Mouse (Mus musculus) midbrain, embryonic 14.5 days (tissue): ENCODE results near the gene St5. TPM values are rescaled to one million over a fixed set of nuclear protein-coding genes. Genes with fewer than 3 reads are reported as not detected.

Experiments used
- ATAC-seq: fragments of 200-750 bp; cut with Nextera tagmentation; 2 replicates; pipeline ENCODE4 v1.8.0; 2017; ENCODE audit warnings: moderate number of reproducible peaks, moderate library complexity; ENCODE audit not compliant: low FRiP score, low TSS enrichment
- DNase-seq: peaks from one replicate; pipeline ENCODE4 v3.0.0-alpha.2; 2015
- H3K27ac ChIP-seq: fragments of 300-500 bp; sonication (generic); replicated peaks from 2 replicates; pipeline ENCODE4 v1.5.1; 2014; ENCODE audit warnings: mild to moderate bottlenecking, low read depth, low read length, moderate library complexity
- H3K27me3 ChIP-seq: fragments of 300-500 bp; sonication (generic); 2 replicates; pipeline ENCODE4 v1.6.1; 2014; ENCODE audit warnings: low read length, control low read depth, mixed read lengths; ENCODE audit not compliant: control insufficient read depth, insufficient read depth
- H3K36me3 ChIP-seq: fragments of 300-500 bp; sonication (generic); 2 replicates; pipeline ENCODE4 v1.6.1; 2014; ENCODE audit warnings: low read length, control low read depth; ENCODE audit not compliant: control insufficient read depth, insufficient read depth
- H3K4me1 ChIP-seq: fragments of 300-500 bp; sonication (generic); 2 replicates; pipeline ENCODE4 v1.6.1; 2014; ENCODE audit warnings: mild to moderate bottlenecking, antibody characterized with exemption, low read length, control low read depth; ENCODE audit not compliant: control insufficient read depth, insufficient read depth
- H3K4me2 ChIP-seq: fragments of 300-500 bp; sonication (generic); 2 replicates; pipeline ENCODE4 v1.6.1; 2014; ENCODE audit warnings: mild to moderate bottlenecking, low read length, moderate library complexity
- H3K4me3 ChIP-seq: fragments of 300-500 bp; sonication (generic); replicated peaks from 2 replicates; pipeline ENCODE4 v1.5.1; 2014; ENCODE audit warnings: low read depth, low read length
- H3K9ac ChIP-seq: fragments of 300-500 bp; sonication (generic); replicated peaks from 2 replicates; pipeline ENCODE4 v1.6.1; 2014; ENCODE audit warnings: mild to moderate bottlenecking, low read length, moderate library complexity
- H3K9me3 ChIP-seq: fragments of 300-500 bp; sonication (generic); 2 replicates; pipeline ENCODE4 v1.6.1; 2016; ENCODE audit warnings: low read length, control low read depth, mixed read lengths; ENCODE audit not compliant: control insufficient read depth
- WGBS: fragments of 180-500 bp; shearing (Covaris S2); extraction: QIAGEN DNeasy Blood & Tissue Kit; methylation state at CpG from one replicate; pipeline ENCODE4 v1.1.7; 2014; 5-methylcytosine and 5-hydroxymethylcytosine counted together
- polyA plus RNA-seq: library from polyadenylated mRNA; unstranded; fragments of >200 nt; fragmentation: Nextera tagmentation; extraction: Ambion mirVana; gene quantifications from 2 replicates; pipeline ENCODE4 v1.2.1, GENCODE M21; 2014

St5 gene
- polyA plus RNA-seq, 1 experiment from 2014 or later, result 16.4 TPM

DNA sequence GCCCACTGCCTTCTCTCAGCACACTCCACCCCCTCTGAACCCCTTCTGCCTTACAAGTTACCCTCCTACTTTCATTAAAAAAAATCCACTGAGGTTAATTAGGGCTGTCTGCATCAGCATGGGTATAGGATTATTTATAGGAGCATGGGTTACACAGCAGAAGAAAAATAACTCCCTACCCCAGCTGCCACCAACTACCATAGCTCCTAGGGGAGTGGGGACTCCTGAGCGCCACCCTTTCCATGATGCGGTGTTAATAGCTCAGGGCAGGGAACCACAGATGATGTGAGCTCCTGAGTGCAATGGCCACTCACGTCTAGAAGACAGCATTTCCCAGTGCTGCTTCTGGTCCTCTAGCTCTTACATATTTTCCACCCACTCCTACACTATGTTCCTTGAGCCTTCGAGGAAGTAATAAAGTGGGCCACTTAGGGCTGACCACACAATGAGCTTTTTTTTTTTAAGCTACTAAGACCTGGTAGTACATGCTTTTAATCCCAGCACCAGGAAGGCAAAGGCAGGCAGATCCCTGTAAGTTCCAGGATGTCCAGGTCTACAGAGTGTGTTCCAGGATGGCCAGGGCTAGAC, 139.5 kb downstream of the St5 start:
- H3K36me3 ChIP-seq, result no peaks in the 10 kb centered on the region
- no peaks in the 10 kb centered on the region for H3K27me3 ChIP-seq
- H3K4me3 ChIP-seq, result no peak overlapping the region
- no peak for DNase-seq
- 81% methylated on average over 4 of the region's 4 CpGs for WGBS
- H3K4me1 ChIP-seq, result no peaks in the 10 kb centered on the region
- ATAC-seq, result no peak
- H3K9me3 ChIP-seq, result no peaks in the 10 kb centered on the region
- H3K27ac ChIP-seq, result no peak overlapping the region
- no peak overlapping the region for H3K9ac ChIP-seq
- H3K4me2 ChIP-seq, result no peak overlapping the region

- no peak overlapping the region for H3K9ac ChIP-seq
- H3K4me1 ChIP-seq, result no peaks in the 10 kb centered on the region
- no peak for DNase-seq
- no peak for ATAC-seq
- H3K9me3 ChIP-seq, result no peaks in the 10 kb centered on the region
- H3K4me3 ChIP-seq, result no peak overlapping the region
- whole genome bisulfite sequencing, result 88% methylated on average over 5 of the region's 5 CpGs
- no peaks in the 10 kb centered on the region for H3K36me3 ChIP-seq
- H3K27ac ChIP-seq, result no peak overlapping the region
- no peaks in the 10 kb centered on the region for H3K27me3 ChIP-seq
- H3K4me2 ChIP-seq, result no peak overlapping the region
These were observed 140.7 kb downstream of the St5 start for GRCm38 (mm10) chr7:109562676-109563075.

DNA sequence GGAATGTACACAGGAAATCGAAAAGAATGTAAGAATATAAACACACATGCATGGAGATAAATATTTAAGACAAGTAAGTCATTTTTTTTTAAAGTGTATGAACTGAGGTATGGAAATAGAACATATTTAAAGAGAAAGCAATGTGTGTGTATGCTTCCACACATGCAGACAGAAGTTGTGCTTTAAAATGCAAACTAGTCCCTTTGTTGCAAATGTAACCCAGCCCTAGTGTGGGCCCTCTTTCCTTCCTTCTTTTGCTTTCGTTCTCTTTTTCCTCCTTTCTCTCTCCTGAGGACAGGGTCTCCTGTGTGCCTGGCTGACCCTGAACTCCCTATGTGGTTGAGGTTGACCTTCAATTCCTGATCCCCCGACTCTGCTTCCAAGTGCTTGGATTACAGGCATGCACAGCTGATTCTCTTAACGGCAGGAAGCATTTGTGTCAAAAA, 141.2 kb downstream of the St5 start:
- H3K36me3 ChIP-seq, result no peaks in the 10 kb centered on the region
- H3K4me3 ChIP-seq, result no peak overlapping the region
- H3K27ac ChIP-seq, result no peak overlapping the region
- no peaks in the 10 kb centered on the region for H3K4me1 ChIP-seq
- no peak overlapping the region for H3K4me2 ChIP-seq
- WGBS, result 67% methylated on average over 4 of the region's 4 CpGs
- DNase-seq, result no peak
- no peak for ATAC-seq
- no peak overlapping the region for H3K9ac ChIP-seq
- no peaks in the 10 kb centered on the region for H3K9me3 ChIP-seq
- H3K27me3 ChIP-seq, result no peaks in the 10 kb centered on the region

DNA sequence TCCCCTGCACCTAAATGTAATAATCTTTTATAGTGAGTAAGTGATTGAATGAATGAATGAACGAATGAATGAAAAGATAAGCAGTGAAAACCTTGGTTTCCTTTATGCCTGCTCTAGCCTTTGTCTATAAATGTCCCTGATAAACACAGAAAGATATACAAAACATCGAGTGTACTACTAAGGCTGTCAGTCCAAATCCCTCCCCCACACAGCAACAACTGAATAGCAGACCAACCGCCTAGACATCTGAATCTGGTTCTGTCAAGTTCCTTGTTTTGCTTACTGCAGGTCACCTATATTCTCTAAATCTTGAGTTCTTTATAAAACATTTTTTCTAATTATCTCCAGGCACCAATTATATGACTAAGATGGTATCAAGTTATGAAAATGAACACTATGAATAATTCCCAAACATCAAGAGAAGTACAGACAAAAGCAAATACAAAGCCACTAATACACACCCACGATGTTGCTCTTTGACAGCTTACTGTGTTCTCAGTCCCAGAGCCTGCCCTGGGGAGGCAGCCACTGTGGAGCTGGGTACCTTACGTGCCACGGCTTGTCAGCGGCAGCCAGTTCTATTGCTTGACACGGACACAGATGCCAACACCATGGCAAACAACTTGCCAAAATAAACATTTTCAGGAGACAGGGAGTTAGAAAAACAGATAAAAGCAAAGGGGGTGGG, 141.8 kb downstream of the St5 start:
- no peak overlapping the region for H3K4me2 ChIP-seq
- DNase-seq (peak; percentile 11), ATAC-seq (no peak)
- 68% methylated on average over 8 of the region's 8 CpGs for WGBS
- no peaks in the 10 kb centered on the region for H3K36me3 ChIP-seq
- H3K4me1 ChIP-seq, result no peaks in the 10 kb centered on the region
- no peak overlapping the region for H3K4me3 ChIP-seq
- no peak overlapping the region for H3K27ac ChIP-seq
- H3K9me3 ChIP-seq, result no peaks in the 10 kb centered on the region
- no peaks in the 10 kb centered on the region for H3K27me3 ChIP-seq
- no peak overlapping the region for H3K9ac ChIP-seq

GRCm38 (mm10) chr7:109559536-109559935, 143.9 kb downstream of the St5 start:
- H3K27me3 ChIP-seq, result no peaks in the 10 kb centered on the region
- no peaks in the 10 kb centered on the region for H3K4me1 ChIP-seq
- no peaks in the 10 kb centered on the region for H3K9me3 ChIP-seq
- DNase-seq (no peak), ATAC-seq (no peak)
- no peak overlapping the region for H3K9ac ChIP-seq
- H3K36me3 ChIP-seq, result no peaks in the 10 kb centered on the region
- H3K4me3 ChIP-seq, result no peak overlapping the region
- no peak overlapping the region for H3K4me2 ChIP-seq
- WGBS, result 46% methylated on average over 6 of the region's 6 CpGs
- H3K27ac ChIP-seq, result no peak overlapping the region

GRCm38 (mm10) chr7:109546726-109547125, 156.7 kb downstream of the St5 start:
- Histone ChIP-seq H3K27me3 (no peaks in the 10 kb centered on the region), H3K9ac (no peak overlapping the region), H3K36me3 (0 out of 2 replicates have a peak, but pooled peaks cover 3% of the 10 kb centered on the region), H3K27ac (no peak overlapping the region), H3K4me2 (no peak overlapping the region), H3K4me1 (no peaks in the 10 kb centered on the region), H3K9me3 (no peaks in the 10 kb centered on the region), H3K4me3 (no peak overlapping the region)
- ATAC-seq (no peak), DNase-seq (no peak)
- 96% methylated on average over 5 of the region's 5 CpGs for WGBS

DNA sequence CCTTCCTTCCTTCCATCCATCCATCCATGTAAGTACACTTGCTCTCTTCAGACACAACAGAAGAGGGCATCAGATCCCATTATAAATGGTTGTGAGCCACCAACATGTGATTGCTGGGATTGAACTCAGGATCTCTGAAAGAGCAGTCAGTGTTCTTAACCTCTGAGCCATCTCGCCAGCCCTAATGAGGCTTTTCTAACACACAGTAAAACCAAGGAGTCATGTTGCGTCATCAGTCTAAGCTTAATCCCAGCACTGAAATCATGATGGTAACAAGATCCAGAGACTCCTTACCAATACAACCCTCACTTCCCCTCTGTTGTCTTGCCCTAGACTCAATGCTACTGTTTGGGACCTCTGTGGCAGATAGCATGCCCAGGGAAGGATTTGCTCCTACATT, 157.2 kb downstream of the St5 start:
- WGBS, result 93% methylated on average over 2 of the region's 2 CpGs
- no peak overlapping the region for H3K4me2 ChIP-seq
- no peak overlapping the region for H3K27ac ChIP-seq
- no peak for ATAC-seq
- no peaks in the 10 kb centered on the region for H3K27me3 ChIP-seq
- no peak for DNase-seq
- H3K36me3 ChIP-seq, result 0 out of 2 replicates have a peak, but pooled peaks cover 3% of the 10 kb centered on the region
- H3K9ac ChIP-seq, result no peak overlapping the region
- H3K9me3 ChIP-seq, result no peaks in the 10 kb centered on the region
- no peaks in the 10 kb centered on the region for H3K4me1 ChIP-seq
- H3K4me3 ChIP-seq, result no peak overlapping the region

DNA sequence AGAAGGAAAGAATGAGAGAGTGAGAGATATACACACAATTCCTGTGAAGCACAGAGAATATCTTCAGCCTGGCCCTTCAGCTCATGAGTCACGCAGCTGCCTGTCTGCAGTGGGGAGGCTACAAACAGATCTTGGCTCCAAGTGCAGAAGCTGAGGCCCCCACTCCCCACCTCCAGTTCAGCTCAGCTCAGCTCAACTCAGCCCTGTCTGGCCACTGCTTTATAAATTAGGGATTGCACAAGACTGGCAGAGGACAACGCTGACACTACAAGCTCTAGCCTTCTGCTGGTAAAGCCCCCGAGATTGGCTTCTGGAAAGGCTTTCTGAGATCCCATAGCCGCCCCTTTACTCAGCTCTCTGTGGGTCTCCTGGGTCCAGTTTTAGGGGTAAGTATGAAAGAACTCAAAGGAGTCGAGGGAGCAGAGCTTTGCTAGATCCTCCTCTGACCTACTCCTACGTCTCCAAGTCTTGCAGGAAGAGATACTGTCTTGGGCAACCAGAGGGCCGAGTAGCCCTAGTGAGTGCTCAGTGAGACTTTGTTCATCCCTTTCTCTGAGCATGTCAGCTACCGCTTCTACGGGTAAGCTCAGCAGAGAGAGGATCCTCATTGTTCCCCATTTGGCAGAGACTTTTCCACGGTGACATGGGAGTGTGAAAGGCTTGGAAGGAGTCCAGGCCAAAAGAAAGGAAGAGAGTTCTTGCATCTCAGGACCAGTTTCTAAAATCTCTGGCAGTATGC, 158.0 kb downstream of the St5 start:
- no peak overlapping the region for H3K4me2 ChIP-seq
- ATAC-seq (no peak), DNase-seq (peak; percentile 20)
- H3K27me3 ChIP-seq, result no peaks in the 10 kb centered on the region
- 78% methylated on average over 10 of the region's 10 CpGs for WGBS
- no peaks in the 10 kb centered on the region for H3K4me1 ChIP-seq
- H3K4me3 ChIP-seq, result no peak overlapping the region
- no peaks in the 10 kb centered on the region for H3K9me3 ChIP-seq
- H3K36me3 ChIP-seq, result 0 out of 2 replicates have a peak, but pooled peaks cover 3% of the 10 kb centered on the region
- H3K9ac ChIP-seq, result no peak overlapping the region
- H3K27ac ChIP-seq, result 0 out of 2 replicates have a peak overlapping the region, but pooled peaks have one; percentile 22
